ENCODE assay signal across 8 mouse cellular contexts in genomic region chr3:134033862-134034261, GRCm38 (mm10).
DNase-seq lines count a peak whose midpoint lies in the region; TF ChIP-seq lines count a peak whose summit lies in the region.

No protein-coding gene starts in this region.

- no peaks in the 10 kb centered on the region for H3K4me1 ChIP-seq in heart, adult 2 months (ENCODE audit: control insufficient read depth, insufficient read depth, low read length)

- H3K27ac ChIP-seq in heart, adult 2 months, result no peak overlapping the region

- no peak for TF ChIP-seq CTCF in heart, adult 2 months (IDR thresholded peaks at IDR 0.05)

- DNase-seq in gastrocnemius, postnatal 10 days, result peak; percentile 16
- no peak for DNase-seq in gastrocnemius, adult 18-20 months (ENCODE audit: low spot score)
- peak; percentile 55 for DNase-seq in MN1 (ENCODE audit: low spot score)
- peak; percentile 35 to 76 for DNase-seq in frontal cortex, adult 2 months (ENCODE audit: extremely low spot score in 1 of 2, low spot score in 1 of 2)
- DNase-seq in heart, adult 2 months, result no peak
- no peak for DNase-seq in thymus, postnatal 25 days
- no peak for DNase-seq in heart, adult 9 months (ENCODE audit: low spot score in 2 of 2)

- H3K4me2 ChIP-seq in myocyte (ENCODE audit: low read depth), result peak overlapping the region; percentile 54

- TF ChIP-seq POLR2A in myocyte (IDR thresholded peaks at IDR 0.05; ENCODE audit: insufficient read length, low read depth), result no peak
- no peak for TF ChIP-seq POLR2A in heart, adult 2 months (IDR thresholded peaks at IDR 0.05; ENCODE audit: insufficient read depth, low read depth, low read length)

- no peaks in the 10 kb centered on the region for H3K27me3 ChIP-seq in myocyte (ENCODE audit: control insufficient read depth, insufficient read depth, insufficient read length)
- H3K27me3 ChIP-seq in heart, adult 2 months (ENCODE audit: control insufficient read depth, insufficient read depth, low read length), result no peaks in the 10 kb centered on the region

- no peak overlapping the region for H3K4me3 ChIP-seq in myocyte
- no peak overlapping the region for H3K4me3 ChIP-seq in heart, adult 2 months

- H3K36me3 ChIP-seq in myocyte (ENCODE audit: control insufficient read depth, insufficient read depth), result no peaks in the 10 kb centered on the region
- H3K36me3 ChIP-seq in heart, adult 2 months (ENCODE audit: control insufficient read depth, insufficient read depth, low read length), result no peaks in the 10 kb centered on the region

- H3ac ChIP-seq in myocyte (ENCODE audit: control insufficient read depth, insufficient read length), result no peak overlapping the region

- WGBS in heart, adult 2 months, result 52% methylated on average over 5 of the region's 5 CpGs

- H3K9ac ChIP-seq in heart, adult 2 months (ENCODE audit: low read depth, low read length), result no peak overlapping the region

- intact Hi-C loops in heart, adult 2 months (cut with DNase I), result no loop called here

- TF ChIP-seq EP300 in heart, adult 2 months (IDR thresholded peaks at IDR 0.05; ENCODE audit: insufficient read depth, low read depth, low read length), result no peak

- no peaks in the 10 kb centered on the region for H3K79me2 ChIP-seq in myocyte (ENCODE audit: control insufficient read depth, insufficient read depth)
- no peaks in the 10 kb centered on the region for H3K79me2 ChIP-seq in heart, adult 2 months (replicated peaks; ENCODE audit: control insufficient read depth, insufficient read depth, low read length)

TF ChIP-seq in myocyte, 11 proteins besides CTCF, POLR2A, EP300 and RAD21:
- TF ChIP-seq SRF (IDR thresholded peaks at IDR 0.05; ENCODE audit: control insufficient read depth, insufficient read length, low read depth) (no peak), TCF12 (IDR thresholded peaks at IDR 0.05; ENCODE audit: insufficient read depth, poor library complexity, severe bottlenecking) (no peak), POLR2AphosphoS2 (IDR thresholded peaks at IDR 0.05; ENCODE audit: insufficient read length, low read depth) (no peak), MYOD1 (IDR thresholded peaks at IDR 0.05; ENCODE audit: control insufficient read depth in 1 of 3, insufficient read length in 2 of 3, low read depth in 2 of 3) (no peak), E2F4 (IDR thresholded peaks at IDR 0.05; ENCODE audit: insufficient read depth) (no peak), TCF3 (IDR thresholded peaks at IDR 0.05; ENCODE audit: insufficient read length, low read depth) (no peak), MYOG (IDR thresholded peaks at IDR 0.05; ENCODE audit: control insufficient read depth in 1 of 3, insufficient read depth in 1 of 3, insufficient read length in 2 of 3, low read depth in 2 of 3) (no peak), MAX (IDR thresholded peaks at IDR 0.05; ENCODE audit: low read depth) (no peak), USF1 (IDR thresholded peaks at IDR 0.05; ENCODE audit: low read depth) (no peak), CEBPB (IDR thresholded peaks at IDR 0.05; ENCODE audit: insufficient read depth, poor library complexity, severe bottlenecking) (no peak), REST (IDR thresholded peaks at IDR 0.05; ENCODE audit: insufficient read depth, insufficient read length) (no peak)

Comparison
In these comparisons a context has a peak if more than half of its experiments do, and no peak if none do; other contexts are left out.
1. DNase-seq: peak in gastrocnemius, postnatal 10 days (single experiment), MN1 (single experiment) and frontal cortex, adult 2 months (2 of 2); none in gastrocnemius, adult 18-20 months (single experiment), heart, adult 2 months (0 of 2), thymus, postnatal 25 days (single experiment) and heart, adult 9 months (0 of 2).